Mouse (Mus musculus): ENCODE data around the gene She. TPM values are rescaled to one million over a fixed set of nuclear protein-coding genes. Genes with fewer than 3 reads are reported as not detected.

The She gene
- total RNA-seq, 2 experiments from 2014 or later, result 12.1 to 14.7 TPM

DNA sequence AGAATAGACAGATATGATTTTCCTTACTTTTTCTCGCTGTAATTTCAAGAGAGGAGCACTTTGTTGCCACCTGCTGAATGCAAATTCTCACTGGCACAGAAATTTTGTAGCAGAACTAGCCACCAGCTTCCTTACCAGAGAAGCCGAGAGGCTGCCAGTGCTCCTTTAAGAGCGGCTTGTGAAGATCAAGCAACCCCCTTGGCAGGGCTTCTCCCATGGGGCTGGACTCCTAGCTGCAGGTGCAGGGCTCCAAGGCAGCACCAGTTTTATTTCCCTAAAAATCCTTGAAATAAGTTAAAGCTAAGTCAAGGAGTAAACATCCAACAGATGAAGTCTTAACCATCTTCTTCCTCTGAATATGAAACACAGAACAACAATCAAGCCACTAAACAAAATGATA lies 19.0 kb upstream of the She start:
- no peak for DNase-seq (ENCODE audit: low spot score)
- intact Hi-C loops (cut with DNase I), result no loop called here

DNA sequence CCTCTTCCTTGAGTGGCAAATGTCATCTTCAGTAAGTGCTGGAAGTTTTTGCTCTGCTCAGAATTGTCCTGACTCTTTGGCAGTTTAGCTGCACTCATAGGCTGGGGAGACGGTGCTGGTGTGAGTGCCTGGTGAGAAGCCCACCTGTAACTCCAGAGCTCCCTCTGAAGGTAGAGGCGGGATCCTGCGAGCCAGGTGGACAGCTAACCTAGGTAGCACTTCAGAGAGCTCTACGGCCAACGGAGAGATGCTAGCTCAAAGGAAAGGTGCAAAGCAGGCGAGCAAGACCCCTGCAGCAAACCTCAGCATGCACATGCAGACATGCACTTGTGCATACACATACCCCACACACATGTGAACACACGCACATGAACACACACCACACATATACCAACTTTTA lies 17.1 kb upstream of the She start:
- no peak for DNase-seq (ENCODE audit: low spot score)
- intact Hi-C loops (cut with DNase I), result no loop called here

DNA sequence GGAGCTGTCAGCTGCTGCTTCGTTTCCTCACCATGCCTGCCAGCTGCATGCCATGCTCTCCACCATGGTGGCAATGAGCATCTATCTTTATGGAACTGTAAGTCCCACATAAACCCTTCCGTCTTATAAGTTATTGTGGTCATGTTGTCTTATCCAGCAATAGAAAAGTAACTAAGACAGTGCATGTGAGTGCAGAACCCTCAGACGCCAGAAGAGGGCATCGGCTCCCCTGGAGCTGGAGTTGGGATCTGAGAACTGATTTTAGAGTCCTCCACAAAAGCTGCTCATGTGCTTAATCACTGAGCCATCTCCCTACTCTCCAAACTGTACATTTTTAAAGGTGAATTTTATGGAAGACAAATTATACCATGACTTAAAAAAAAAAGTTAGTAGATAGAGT lies 14.1 kb upstream of the She start:
- no peak for DNase-seq (ENCODE audit: low spot score)
- intact Hi-C loops (cut with DNase I), result loop anchor here (1.0 kb wide), 1 partner anchor 41 kb away; no protein-coding TSS in a partner anchor

DNA sequence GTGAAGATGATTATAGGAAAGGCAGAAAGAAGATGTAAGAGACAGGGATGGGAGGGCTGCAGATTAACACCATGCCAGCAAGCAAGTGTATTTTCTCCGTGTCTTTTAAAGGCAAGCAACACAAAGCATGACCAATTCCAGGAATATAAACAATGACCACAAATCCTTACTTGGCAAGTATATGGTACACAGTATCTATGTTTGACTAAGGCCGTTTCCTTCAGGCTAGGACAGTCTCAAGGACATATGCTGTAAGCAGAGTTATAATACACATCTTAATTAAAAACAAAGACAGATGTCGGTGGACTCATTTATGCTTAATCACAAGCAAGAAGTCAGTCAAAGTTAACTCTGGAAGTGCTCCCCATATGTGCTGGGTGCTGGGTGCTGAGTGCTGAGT lies 12.6 kb upstream of the She start:
- no peak for DNase-seq (ENCODE audit: low spot score)
- intact Hi-C loops (cut with DNase I), result no loop called here

DNA sequence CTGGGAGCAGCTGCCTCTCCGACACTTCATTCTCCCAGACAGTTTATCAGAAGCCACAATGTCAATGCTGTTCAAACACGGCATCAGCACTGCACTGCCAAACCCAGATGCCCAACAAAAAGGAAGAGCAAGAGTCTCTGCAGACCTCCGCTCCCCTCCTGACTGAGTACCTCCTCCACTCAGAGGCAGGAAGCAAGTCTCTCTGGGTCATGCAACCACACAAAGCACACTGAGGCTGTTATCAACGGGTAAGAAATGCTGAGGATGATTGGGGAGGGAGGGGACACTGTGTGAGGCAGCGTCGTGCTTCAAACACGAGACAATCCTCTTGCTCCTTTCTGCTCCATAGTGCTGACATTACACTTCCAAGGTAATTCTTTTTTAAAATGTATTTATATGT lies 11.3 kb upstream of the She start:
- intact Hi-C loops (cut with DNase I), result no loop called here
- no peak for DNase-seq (ENCODE audit: low spot score)

DNA sequence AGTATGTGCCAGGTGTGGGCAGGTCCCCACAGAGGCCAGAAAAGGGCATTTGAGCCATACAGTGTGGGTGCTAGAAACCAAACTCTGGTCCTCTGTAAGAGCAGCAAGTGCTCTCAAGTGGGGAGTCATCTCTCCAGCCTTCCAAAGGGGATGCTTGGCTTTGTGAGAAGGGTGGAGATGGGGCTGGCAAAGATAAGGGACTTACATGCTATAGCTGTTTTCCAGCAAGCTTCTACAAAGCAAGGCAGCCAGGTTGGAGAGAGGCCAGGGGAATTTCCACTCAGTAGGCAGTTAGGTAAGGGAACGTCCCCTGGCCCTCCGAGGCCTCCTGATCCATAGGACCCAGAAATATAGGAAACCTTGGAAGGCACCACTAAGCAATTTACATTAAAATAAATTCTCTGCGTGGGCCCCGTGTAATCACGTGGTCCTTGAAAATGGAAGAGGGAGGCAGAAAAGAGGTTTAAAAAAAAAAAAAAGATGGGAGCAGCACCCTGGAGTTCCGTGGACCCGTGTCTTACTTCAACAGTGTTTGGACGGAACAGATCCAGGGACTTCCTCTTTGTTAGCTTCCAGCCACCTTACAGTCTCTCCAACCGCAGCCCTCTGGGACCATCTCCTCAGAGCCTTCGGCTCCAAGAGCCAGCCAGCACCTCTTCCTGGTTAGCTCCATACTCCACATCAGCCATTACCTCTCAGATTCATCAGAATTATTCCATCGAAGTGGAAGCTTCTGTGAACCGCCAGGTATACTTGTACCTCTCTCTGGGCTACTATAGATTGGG lies 10.7 kb upstream of the She start:
- no peak for DNase-seq (ENCODE audit: low spot score)
- intact Hi-C loops (cut with DNase I), result no loop called here

DNA sequence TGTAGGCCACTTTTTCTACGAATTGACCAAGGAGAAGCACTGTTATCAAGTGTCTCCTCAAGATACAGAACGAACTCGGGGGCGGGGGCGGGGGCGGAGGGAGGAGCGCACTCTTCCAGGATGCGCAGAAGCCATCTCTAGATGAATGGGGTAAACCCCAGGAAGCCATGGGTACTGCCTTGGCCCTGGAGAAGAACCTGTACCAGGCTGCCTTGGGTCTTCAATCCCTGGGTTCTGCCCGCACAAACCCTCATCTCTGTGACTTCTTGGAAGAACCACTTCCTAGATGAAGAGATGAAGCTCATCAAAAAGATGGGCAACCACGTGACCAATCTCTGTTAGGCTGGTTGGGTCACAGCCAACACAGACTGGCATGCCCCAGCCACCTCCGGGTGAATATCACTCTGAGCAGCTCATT lies 10.1 kb upstream of the She start:
- intact Hi-C loops (cut with DNase I), result no loop called here
- no peak for DNase-seq (ENCODE audit: low spot score)

DNA sequence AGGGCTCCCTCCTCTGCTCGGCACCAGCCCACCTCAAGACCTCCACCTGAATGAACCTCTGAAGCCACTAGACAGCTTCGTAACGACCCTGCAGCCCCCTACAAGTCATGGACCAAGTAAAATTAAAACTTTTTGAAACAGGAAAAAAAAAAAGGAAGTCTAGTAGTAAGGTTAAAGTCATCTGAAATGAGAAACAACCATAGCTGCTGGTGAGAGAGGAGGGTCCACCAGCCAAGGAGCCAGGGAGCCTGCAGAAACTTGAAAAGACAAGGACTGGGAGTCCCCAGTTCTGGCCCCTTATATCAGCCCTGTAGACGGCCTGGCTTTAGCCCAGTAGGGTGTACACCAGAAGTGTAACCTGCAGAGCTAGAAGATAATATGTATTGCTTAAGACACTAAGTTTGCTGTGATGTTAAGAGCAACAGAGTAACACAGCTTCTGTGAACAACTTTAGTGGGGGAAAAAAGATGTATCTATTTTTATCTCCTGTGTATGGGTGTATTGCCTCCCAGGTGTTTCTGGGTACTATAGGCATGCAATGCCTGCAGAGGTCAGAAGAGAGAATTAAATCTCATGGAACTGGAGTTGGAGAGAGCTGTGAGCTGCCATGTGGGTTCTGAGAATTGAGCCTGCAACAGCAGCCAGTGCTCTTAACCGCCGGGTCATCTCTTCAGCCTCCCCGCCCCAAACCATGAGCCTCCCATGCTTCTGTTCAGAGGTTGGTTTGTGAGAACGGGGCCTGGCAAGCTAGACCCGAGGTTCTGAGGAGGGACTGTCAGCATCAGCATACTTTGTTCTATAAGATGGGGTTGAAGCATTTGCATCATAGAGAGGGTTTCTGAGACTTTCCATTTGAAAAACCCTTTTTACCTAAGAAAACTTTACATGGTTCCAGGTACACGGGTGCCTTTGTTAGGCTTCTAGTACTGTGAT lies 9.4 kb upstream of the She start:
- intact Hi-C loops (cut with DNase I), result no loop called here

DNA sequence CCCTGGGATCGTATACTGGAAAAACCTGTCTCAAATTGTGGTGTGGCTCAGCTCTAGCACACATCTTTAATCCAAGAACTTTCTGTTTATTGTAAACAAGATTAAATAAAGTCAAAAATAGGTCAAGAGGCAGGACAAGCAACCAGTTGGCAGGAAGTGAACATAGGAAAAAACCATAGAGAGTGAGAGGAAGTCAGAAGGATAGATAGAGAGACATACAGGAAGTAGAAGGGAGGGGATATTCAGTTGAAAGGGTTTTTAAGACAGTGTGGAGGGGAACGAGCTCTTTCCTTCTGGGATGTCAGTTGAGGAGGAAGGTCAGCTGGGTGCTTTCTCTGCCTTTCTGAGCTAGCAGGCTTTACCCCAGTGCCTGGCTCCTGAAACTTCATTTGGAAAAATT lies 7.6 kb upstream of the She start:
- intact Hi-C loops (cut with DNase I), result no loop called here
- DNase-seq (ENCODE audit: low spot score), result no peak

More for the DNA sequence above, 9.4 kb upstream of the She start:
- no peak for DNase-seq (ENCODE audit: low spot score)

DNA sequence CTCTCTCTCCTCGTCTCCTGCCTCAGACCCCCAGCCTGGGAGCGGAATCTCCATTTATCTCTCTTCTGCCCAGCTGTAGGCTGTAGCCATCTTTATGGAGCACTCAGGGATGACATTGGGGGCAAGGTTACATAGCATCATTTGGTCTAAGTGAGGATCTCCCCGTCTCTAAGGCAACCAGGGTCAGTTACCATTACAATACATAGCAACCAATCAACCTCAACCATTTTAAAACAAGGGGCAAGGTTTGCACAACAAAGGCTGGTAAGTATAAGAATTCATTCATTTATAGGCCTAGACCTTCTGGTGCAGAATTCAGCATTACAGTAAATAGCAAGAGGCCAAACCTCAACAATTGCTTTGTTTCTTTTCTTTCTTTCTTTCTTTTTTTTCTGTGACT lies 4.9 kb upstream of the She start:
- intact Hi-C loops (cut with DNase I), result no loop called here
- DNase-seq (ENCODE audit: low spot score), result no peak

DNA sequence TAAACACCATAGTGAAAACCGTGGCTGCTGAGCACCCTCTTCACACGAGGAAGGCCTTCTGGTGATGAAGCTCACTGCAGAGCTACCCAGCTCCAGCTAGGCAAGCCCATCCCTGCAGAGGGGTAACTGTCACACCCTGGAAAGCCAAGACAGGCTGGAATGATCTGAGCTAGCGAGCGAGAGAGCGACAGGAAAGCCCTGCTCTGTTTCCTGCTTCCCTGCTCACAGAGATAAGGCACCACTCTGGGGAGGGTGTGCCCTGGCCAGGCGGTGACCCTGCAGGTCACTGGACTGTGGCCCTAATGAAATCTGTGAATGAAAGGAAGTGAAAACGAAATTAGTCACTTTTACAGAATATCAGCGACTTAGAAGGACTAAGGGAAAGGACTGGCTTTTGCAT lies 4.2 kb downstream of the She start:
- DNase-seq (ENCODE audit: low spot score), result peak; percentile 51
- intact Hi-C loops (cut with DNase I), result no loop called here

DNA sequence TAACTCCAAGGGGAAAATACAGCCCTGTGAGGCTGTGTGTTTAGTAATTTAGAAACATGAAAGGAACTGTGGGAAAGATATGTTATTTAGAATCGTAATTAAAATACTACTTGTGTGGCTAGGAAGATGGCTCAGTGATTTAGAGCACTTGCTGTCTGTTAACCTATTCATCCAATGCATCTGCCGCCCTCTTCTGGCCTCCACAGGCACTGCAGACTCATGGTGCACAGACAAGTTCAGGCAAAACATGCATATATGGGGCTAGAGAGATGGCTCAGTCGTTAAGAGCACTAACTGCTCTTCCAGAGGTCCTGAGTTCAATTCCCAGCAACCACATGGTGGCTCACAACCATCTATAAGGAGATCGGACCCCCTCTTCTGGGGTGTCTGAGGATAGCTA lies 11.1 kb downstream of the She start:
- no peak for DNase-seq (ENCODE audit: low spot score)
- intact Hi-C loops (cut with DNase I), result no loop called here

DNA sequence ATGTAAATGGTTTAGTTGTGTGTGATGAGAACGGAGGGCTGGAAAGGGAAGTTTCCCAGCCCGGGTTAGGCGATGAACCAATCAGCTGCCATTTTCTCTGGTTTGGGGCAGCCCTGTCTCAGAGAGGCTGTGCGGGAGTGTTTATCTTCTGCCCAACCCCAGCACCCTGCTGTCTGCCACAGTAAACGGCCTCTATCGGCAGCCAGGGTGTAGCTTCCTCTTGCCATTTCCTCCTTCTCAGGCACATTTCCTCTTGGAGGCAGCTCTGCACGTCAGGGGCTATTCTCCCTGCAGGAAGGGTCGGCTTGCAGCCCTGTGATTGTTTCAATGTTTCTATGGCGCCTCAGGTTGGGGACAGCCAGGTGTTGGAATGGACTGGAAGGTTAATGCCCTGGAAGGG lies 12.0 kb downstream of the She start:
- DNase-seq (ENCODE audit: low spot score), result peak; percentile 70

DNA sequence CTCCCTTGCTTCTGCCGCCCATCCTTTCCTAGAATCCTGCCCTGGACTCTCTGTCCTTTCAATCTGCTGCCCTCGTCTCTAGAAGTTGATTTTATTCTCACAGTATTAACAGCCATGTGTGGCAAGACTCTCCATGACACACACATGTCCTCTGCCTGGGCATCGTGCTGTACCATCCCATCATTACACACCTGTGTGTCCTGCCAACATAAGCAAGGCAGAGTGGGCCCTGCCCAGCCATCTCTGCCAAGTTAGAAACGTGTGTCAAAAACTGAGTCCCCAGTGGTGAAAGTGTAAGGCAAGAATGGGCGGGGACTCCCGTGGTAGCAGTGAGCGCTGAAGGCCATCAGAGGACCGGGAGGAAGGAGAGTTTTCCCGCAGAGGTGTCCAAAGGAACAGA lies 14.6 kb downstream of the She start:
- intact Hi-C loops (cut with DNase I), result no loop called here
- no peak for DNase-seq (ENCODE audit: low spot score)

More for the DNA sequence above, 12.0 kb downstream of the She start:
- intact Hi-C loops (cut with DNase I), result no loop called here

DNA sequence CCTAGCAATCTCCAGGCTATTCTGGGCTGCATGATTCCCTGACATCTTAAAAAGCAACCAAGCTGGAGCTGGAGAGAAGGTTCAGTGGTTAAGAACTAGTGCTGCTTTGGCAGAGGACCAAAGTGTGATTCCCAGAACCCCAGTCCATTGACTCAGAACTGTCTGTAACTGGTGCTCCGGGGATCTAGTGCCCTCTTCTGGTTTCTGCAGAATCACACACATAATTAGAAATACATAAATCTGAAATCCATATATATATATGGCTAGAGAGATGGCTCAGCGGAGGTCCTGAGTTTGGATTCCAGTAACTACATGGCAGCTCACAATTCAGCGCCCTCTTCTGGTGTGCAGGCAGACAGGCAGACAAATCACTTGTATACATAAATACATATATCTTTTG lies 16.0 kb downstream of the She start:
- DNase-seq (ENCODE audit: low spot score), result no peak
- intact Hi-C loops (cut with DNase I), result no loop called here

DNA sequence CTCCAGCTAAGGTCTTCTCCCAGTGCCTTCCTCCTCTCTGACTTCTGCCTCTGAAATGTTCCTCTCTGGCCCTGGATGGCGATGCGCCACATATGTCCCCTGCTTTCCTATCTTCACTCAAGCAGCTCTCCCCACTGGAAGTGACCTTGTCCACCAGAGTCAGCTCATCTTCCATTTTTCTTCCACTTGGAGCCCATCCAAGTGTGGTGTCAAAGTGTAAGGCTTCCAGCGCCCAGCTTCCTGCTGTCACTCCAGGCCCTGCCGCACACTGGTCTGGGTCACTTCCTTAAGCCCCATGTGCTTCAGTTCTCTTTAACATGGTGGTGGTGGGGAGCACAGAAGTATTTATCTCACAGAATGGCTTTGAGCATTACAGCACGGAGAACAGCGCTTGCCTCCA lies 16.4 kb downstream of the She start:
- no peak for DNase-seq (ENCODE audit: low spot score)
- intact Hi-C loops (cut with DNase I), result no loop called here

DNA sequence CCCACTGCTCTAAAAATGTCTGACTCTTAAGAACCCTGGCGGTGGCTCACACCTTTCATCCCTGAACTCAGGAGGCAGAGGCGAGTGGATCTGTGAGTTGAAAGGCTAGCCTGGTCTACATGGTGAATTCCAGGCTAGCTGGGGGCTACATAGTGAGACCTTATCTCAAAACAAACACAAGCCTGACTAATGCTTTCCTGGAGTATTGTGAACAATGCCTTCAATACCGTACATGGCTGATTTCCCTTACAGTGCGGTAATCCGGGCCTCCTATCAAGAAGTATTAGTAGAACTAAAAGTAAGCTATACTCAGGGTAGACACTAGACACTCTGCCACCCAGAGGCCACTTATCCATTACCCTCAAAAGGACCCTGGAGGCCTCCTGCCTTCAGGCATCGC lies 16.9 kb downstream of the She start:
- intact Hi-C loops (cut with DNase I), result no loop called here

DNA sequence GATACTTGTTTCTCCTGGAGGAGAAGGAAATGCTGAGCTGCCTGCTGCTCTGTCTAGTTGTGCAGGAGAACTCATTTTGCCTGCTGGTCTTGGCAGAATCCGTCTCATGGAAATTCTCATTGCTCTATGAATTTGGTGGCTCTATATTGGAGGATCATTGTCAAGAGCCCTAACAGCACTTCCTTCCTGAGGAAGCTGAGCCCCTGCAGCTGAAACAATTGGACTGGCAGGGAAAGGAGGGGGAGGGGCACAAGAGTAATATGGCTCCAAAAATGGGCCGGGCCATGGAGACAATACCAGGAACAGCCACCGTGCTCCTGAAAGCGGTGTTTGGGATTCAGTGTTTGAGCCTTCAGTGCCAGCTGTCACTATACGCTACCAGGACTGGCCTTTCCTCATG lies 22.6 kb downstream of the She start:
- DNase-seq (ENCODE audit: low spot score), result peak; percentile 60
- intact Hi-C loops (cut with DNase I), result loop anchor here (10.0 kb wide), 2 partner anchors 139 to 509 kb away; partner anchors contain the start of genes Adam15 and Adar

More for the DNA sequence above, 16.9 kb downstream of the She start:
- DNase-seq (ENCODE audit: low spot score), result no peak

DNA sequence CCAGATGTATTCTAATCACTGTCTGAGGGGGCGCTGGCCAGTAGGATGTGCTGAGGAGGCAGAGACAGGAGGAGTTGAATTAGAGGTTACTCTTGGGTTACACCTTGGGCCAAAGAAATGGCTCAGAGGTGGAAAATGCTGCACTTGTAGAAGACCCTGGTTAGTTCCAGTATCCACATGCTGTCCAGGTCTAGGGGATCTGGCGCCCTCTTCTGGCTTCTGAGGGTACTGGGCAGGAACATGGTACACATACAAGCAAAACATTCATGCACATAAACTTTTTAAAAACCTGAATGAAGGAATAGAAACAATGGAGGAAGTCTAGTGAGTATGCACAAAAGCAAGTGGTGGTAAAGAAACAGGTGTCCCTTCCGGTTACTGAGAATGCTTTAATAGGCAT lies 26.2 kb downstream of the She start:
- intact Hi-C loops (cut with DNase I), result loop anchor here (5.0 to 10.0 kb wide), 3 partner anchors 125 to 513 kb away; partner anchors contain the start of genes Adam15 and Adar
- DNase-seq (ENCODE audit: low spot score), result no peak

DNA sequence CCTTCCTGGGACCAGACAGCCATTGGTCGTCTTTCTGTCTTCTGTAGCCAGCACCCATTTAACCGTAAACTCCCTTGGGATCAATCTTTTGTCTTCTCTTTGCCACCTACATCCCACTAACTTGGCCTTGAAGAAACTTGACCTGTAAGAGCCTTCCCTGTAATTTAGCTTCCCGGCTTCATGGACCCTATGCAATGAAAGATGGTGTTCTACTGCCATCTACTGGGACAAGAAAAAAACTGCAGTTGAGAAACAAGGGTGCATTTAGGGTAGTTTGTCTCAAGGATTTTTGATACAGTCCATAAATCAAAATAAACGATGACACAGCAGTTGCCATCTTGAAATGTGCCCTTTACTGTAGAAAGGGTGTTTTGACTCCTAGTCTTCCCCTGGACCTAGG lies 27.0 kb downstream of the She start:
- DNase-seq (ENCODE audit: low spot score), result no peak

DNA sequence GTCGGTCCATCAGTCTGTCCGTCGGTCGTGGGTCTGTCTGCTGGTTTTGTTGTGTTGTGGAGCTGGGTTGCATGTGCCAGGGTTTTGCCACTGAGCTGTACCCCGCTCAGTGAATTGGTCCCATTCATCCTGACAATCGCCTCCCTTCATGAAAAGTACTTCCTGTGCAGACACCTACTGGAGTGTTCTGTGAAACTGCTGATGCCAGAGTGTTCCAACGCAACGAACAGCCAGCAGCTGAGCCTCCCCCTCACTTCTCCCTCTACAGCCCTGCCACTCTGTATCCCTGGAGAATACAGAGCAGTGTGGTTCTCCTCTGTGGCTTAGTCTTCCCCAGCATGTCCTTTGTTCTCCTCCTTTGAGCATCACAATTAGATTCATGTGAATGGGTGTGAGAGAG lies 27.7 kb downstream of the She start:
- intact Hi-C loops (cut with DNase I), result loop anchor here (1.0 to 10.0 kb wide), 5 partner anchors 42 to 514 kb away; partner anchors contain the start of genes Adam15 and Adar
- no peak for DNase-seq (ENCODE audit: low spot score)

More for the DNA sequence above, 27.0 kb downstream of the She start:
- intact Hi-C loops (cut with DNase I), result loop anchor here (1.0 to 10.0 kb wide), 5 partner anchors 41 to 513 kb away; partner anchors contain the start of genes Adam15 and Adar

Measured in heart, postnatal 25 days (tissue).